Mouse (Mus musculus) hindbrain, embryonic 11.5 days (tissue): ENCODE measurements around the gene Cutal. TPM values are rescaled to one million over a fixed set of nuclear protein-coding genes. Genes with fewer than 3 reads are reported as not detected.

ENCODE experiments used
- ATAC-seq: fragments of 200-750 bp; cut with Nextera tagmentation; 2 replicates; pipeline ENCODE4 v1.8.0; 2017; ENCODE audit warnings: mild to moderate bottlenecking, moderate TSS enrichment, moderate library complexity; ENCODE audit not compliant: low FRiP score
- DNase-seq: peaks from one replicate; pipeline ENCODE4 v3.0.0-alpha.2; 2015; ENCODE audit warnings: low spot score
- H3K27ac ChIP-seq: fragments of 300-500 bp; sonication (generic); 2 replicates; pipeline ENCODE4 v1.5.1; 2014; ENCODE audit warnings: mild to moderate bottlenecking, low read depth, low read length
- H3K27me3 ChIP-seq: fragments of 300-500 bp; sonication (generic); 2 replicates; pipeline ENCODE4 v1.6.1; 2014; ENCODE audit warnings: mild to moderate bottlenecking, low read length, moderate library complexity, mixed read lengths; ENCODE audit not compliant: control insufficient read depth, insufficient read depth
- H3K36me3 ChIP-seq: fragments of 300-500 bp; sonication (generic); 2 replicates; pipeline ENCODE4 v1.6.1; 2014; ENCODE audit warnings: mild to moderate bottlenecking, low read length, moderate library complexity, mixed read lengths; ENCODE audit not compliant: control insufficient read depth, insufficient read depth
- H3K4me1 ChIP-seq: fragments of 300-500 bp; sonication (generic); replicated peaks from 2 replicates; pipeline ENCODE4 v1.6.1; 2014; ENCODE audit warnings: low read length, mixed read lengths; ENCODE audit not compliant: control insufficient read depth, insufficient read depth
- H3K4me2 ChIP-seq: fragments of 300-500 bp; sonication (generic); replicated peaks from 2 replicates; pipeline ENCODE4 v1.6.1; 2014; ENCODE audit warnings: mild to moderate bottlenecking, low read depth, low read length
- H3K4me3 ChIP-seq: fragments of 300-500 bp; sonication (generic); 2 replicates; pipeline ENCODE4 v1.5.1; 2014; ENCODE audit warnings: low read depth, low read length
- H3K9ac ChIP-seq: fragments of 300-500 bp; sonication (generic); 2 replicates; pipeline ENCODE4 v1.6.1; 2014; ENCODE audit warnings: low read depth, low read length
- H3K9me3 ChIP-seq: fragments of 300-500 bp; sonication (generic); 2 replicates; pipeline ENCODE4 v1.6.1; 2016; ENCODE audit warnings: low read length; ENCODE audit not compliant: control insufficient read depth
- WGBS: fragments of 180-500 bp; shearing (Covaris S2); extraction: QIAGEN DNeasy Blood & Tissue Kit; methylation state at CpG from one replicate; pipeline ENCODE4 v1.1.7; 2014; 5-methylcytosine and 5-hydroxymethylcytosine counted together
- polyA plus RNA-seq: library from polyadenylated mRNA; unstranded; fragments of >200 nt; fragmentation: Nextera tagmentation; extraction: Ambion mirVana; gene quantifications from 2 replicates; pipeline ENCODE4 v1.2.1, GENCODE M21; 2014

The Cutal gene
- polyA plus RNA-seq, 1 experiment from 2014 or later, result not detected

DNA sequence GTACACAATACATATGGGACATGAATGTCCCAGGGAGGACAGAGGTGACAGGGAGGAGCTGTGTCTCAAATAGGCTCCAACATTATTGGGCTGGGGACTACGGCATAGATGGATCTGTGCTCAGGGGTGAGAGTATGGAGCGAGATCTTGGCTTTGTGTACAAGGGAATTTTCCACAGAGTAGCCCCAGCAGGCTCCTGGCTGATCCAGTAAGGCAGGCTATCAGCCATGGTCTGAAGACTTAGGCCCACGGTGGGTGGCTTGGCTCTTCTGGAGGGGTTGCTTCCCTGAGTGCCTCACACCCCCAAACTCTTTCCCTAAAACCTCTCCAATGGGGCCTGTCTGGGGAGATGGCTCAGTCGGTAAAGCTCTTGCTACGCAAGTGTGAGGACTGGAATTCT lies 66.0 kb downstream of the Cutal start:
- Histone ChIP-seq H3K4me2 (no peak overlapping the region), H3K4me1 (no peaks in the 10 kb centered on the region), H3K4me3 (no peak overlapping the region), H3K27me3 (no peaks in the 10 kb centered on the region), H3K9ac (no peak overlapping the region), H3K36me3 (no peaks in the 10 kb centered on the region), H3K27ac (no peak overlapping the region), H3K9me3 (no peaks in the 10 kb centered on the region)
- DNase-seq (no peak), ATAC-seq (no peak)
- 83% methylated on average over 5 of the region's 5 CpGs for WGBS

GRCm38 (mm10) chr2:34941061-34941675 lies 67.0 kb downstream of the Cutal start:
- H3K4me1 ChIP-seq, result no peaks in the 10 kb centered on the region
- H3K4me2 ChIP-seq, result no peak overlapping the region
- no peak for DNase-seq
- ATAC-seq, result no peak
- H3K27me3 ChIP-seq, result no peaks in the 10 kb centered on the region
- 76% methylated on average over 11 of the region's 11 CpGs for WGBS
- no peaks in the 10 kb centered on the region for H3K9me3 ChIP-seq
- no peak overlapping the region for H3K27ac ChIP-seq
- no peaks in the 10 kb centered on the region for H3K36me3 ChIP-seq
- H3K9ac ChIP-seq, result no peak overlapping the region
- no peak overlapping the region for H3K4me3 ChIP-seq

Other genes starting within 250 kb of the Cutal start
- gene Gapvd1, start 119.2 kb upstream of the Cutal start, polyA plus RNA-seq, result 94.0 and 108 TPM in 2 replicates
- gene Hspa5, start 102.4 kb upstream of the Cutal start, polyA plus RNA-seq, result 838 and 881 TPM in 2 replicates
- 33.2 and 36.0 TPM in 2 replicates for gene Rabepk, start 74.5 kb upstream of the Cutal start, polyA plus RNA-seq
- 63.5 and 65.6 TPM in 2 replicates for gene Fbxw2, start 48.1 kb upstream of the Cutal start, polyA plus RNA-seq
- 0.11 TPM in 1 of 2 replicates, not detected in the other for gene Gm34653, start 41.4 kb upstream of the Cutal start, polyA plus RNA-seq
- 118 TPM in 2 replicates for gene Psmd5, start 572 bp downstream of the Cutal start, polyA plus RNA-seq
- gene Phf19, start 39.6 kb downstream of the Cutal start, polyA plus RNA-seq, result 1.7 and 2.3 TPM in 2 replicates
- 0.28 and 0.40 TPM in 2 replicates for gene Traf1, start 87.4 kb downstream of the Cutal start, polyA plus RNA-seq
- gene Hc, start 187.0 kb downstream of the Cutal start, polyA plus RNA-seq, result 0.18 and 0.60 TPM in 2 replicates
- not detected in 2 replicates for gene AI182371, start 227.1 kb downstream of the Cutal start, polyA plus RNA-seq
- 33.0 and 38.6 TPM in 2 replicates for gene Cntrl, start 235.1 kb downstream of the Cutal start, polyA plus RNA-seq